ENCODE assay signal across 8 mouse cellular contexts in genomic region chr5:140619151-140619771, GRCm38 (mm10). TPM values are rescaled to one million over a fixed set of nuclear protein-coding genes. Genes with fewer than 3 reads are reported as not detected.
A peak's percentile ranks its signal among the peaks of the same experiment; 100 is the strongest.
DNase-seq lines count a peak whose midpoint lies in the region; ATAC-seq and TF ChIP-seq lines count a peak whose summit lies in the region.

No protein-coding gene starts in this region.

- H3K4me1 ChIP-seq in heart, postnatal 0 days (ENCODE audit: control insufficient read depth, insufficient read depth) = no peaks in the 10 kb centered on the region
- H3K4me1 ChIP-seq in lung, postnatal 0 days (ENCODE audit: insufficient read depth, low read depth, low read length) = no peaks in the 10 kb centered on the region

- H3K4me3 ChIP-seq in heart, postnatal 0 days (ENCODE audit: low read depth, low read length) = no peak overlapping the region
- H3K4me3 ChIP-seq in lung, postnatal 0 days (ENCODE audit: low read depth, low read length) = no peak overlapping the region

- H3K27me3 ChIP-seq in heart, postnatal 0 days (ENCODE audit: control insufficient read depth, insufficient read depth, low read length) = no peaks in the 10 kb centered on the region
- H3K27me3 ChIP-seq in lung, postnatal 0 days (replicated peaks; ENCODE audit: insufficient read depth, low read length) = no peaks in the 10 kb centered on the region

- no peak overlapping the region for H3K4me2 ChIP-seq in heart, postnatal 0 days (ENCODE audit: low read depth, low read length)
- H3K4me2 ChIP-seq in lung, postnatal 0 days (replicated peaks; ENCODE audit: low read depth, low read length) = no peak overlapping the region

- no peak for TF ChIP-seq EP300 in heart, postnatal 0 days (IDR thresholded peaks at IDR 0.05; ENCODE audit: low read depth)
- TF ChIP-seq EP300 in lung, postnatal 0 days (IDR thresholded peaks at IDR 0.05) = no peak

- peak; percentile 84 for TF ChIP-seq CTCF in heart, postnatal 0 days (IDR thresholded peaks at IDR 0.05; ENCODE audit: low read depth)
- peak; percentile 85 for TF ChIP-seq CTCF in lung, postnatal 0 days (IDR thresholded peaks at IDR 0.05)

- H3K36me3 ChIP-seq in heart, postnatal 0 days (replicated peaks; ENCODE audit: control insufficient read depth, insufficient read depth, low read length) = peaks cover 22% of the 10 kb centered on the region
- peaks cover 1% of the 10 kb centered on the region; the same call in 1 of the 2 replicates for H3K36me3 ChIP-seq in lung, postnatal 0 days (ENCODE audit: insufficient read depth, low read length)

- H3K9ac ChIP-seq in heart, postnatal 0 days (replicated peaks; ENCODE audit: low read depth, low read length) = no peak overlapping the region
- no peak overlapping the region for H3K9ac ChIP-seq in lung, postnatal 0 days (replicated peaks; ENCODE audit: low read depth)

- H3K27ac ChIP-seq in heart, postnatal 0 days (ENCODE audit: low read depth) = no peak overlapping the region
- no peak overlapping the region for H3K27ac ChIP-seq in lung, postnatal 0 days (ENCODE audit: low read length)

- 19% methylated on average over 6 of the region's 6 CpGs for WGBS in heart, postnatal 0 days
- WGBS in lung, postnatal 0 days = 15% methylated on average over 6 of the region's 6 CpGs

- no peaks in the 10 kb centered on the region for H3K9me3 ChIP-seq in heart, postnatal 0 days (replicated peaks; ENCODE audit: control insufficient read depth, low read length)
- H3K9me3 ChIP-seq in lung, postnatal 0 days (ENCODE audit: low read length) = no peaks in the 10 kb centered on the region

- ATAC-seq in heart, postnatal 0 days (ENCODE audit: insufficient read depth, low read depth) = 0 out of 2 replicates have a peak, but pooled peaks have one; percentile 37
- peak; percentile 37 for ATAC-seq in lung, postnatal 0 days

- DNase-seq in 416B (ENCODE audit: low read depth) (peak; percentile 88), MN1 (ENCODE audit: low spot score) (peak; percentile 68)
- DNase-seq in embryo, embryonic 11 days = peak; percentile 87
- DNase-seq in heart, postnatal 0 days (ENCODE audit: low spot score) = peak; percentile 54
- DNase-seq in kidney, postnatal 25 days = peak; percentile 75 to 86
- peak; percentile 85 for DNase-seq in lung, postnatal 0 days (ENCODE audit: low spot score)
- peak; percentile 72 for DNase-seq in ovary, postnatal 36 days (ENCODE audit: low spot score)
- peak; percentile 95 for DNase-seq in thymus, postnatal 4 days

RNA-seq across cellular contexts. Expression of gene Lfng, which starts 12.1 kb away (rescaled TPM):
- total RNA-seq in heart, postnatal 0 days (2014; rRNA removed; ENCODE audit: low replicate concordance) = 8.2 and 22.3 TPM in 2 replicates
- polyA plus RNA-seq in heart, postnatal 0 days (2015; fragmentation: Nextera tagmentation; extraction: Ambion mirVana) = 4.1 and 4.4 TPM in 2 replicates
- polyA plus RNA-seq in lung, postnatal 0 days (2015; fragmentation: Nextera tagmentation; extraction: Ambion mirVana) = 23.1 and 25.5 TPM in 2 replicates

RNA-seq across cellular contexts. Expression of gene Ttyh3, which starts 29.6 kb away (rescaled TPM):
- 53.2 and 55.2 TPM in 2 replicates for total RNA-seq in heart, postnatal 0 days (2014; rRNA removed; ENCODE audit: low replicate concordance)
- polyA plus RNA-seq in heart, postnatal 0 days (2015; fragmentation: Nextera tagmentation; extraction: Ambion mirVana) = 8.5 and 8.9 TPM in 2 replicates
- polyA plus RNA-seq in lung, postnatal 0 days (2015; fragmentation: Nextera tagmentation; extraction: Ambion mirVana) = 18.2 and 19.8 TPM in 2 replicates

RNA-seq across cellular contexts. Expression of gene Grifin, which starts 54.4 kb away (rescaled TPM):
- total RNA-seq in heart, postnatal 0 days (2014; rRNA removed; ENCODE audit: low replicate concordance) = not detected in 2 replicates
- not detected in 2 replicates for polyA plus RNA-seq in heart, postnatal 0 days (2015; fragmentation: Nextera tagmentation; extraction: Ambion mirVana)
- polyA plus RNA-seq in lung, postnatal 0 days (2015; fragmentation: Nextera tagmentation; extraction: Ambion mirVana) = not detected in 2 replicates
